Mouse (Mus musculus) limb, embryonic 11.5 days (tissue): ENCODE results near the gene Olfr691. TPM values are rescaled to one million over a fixed set of nuclear protein-coding genes. Genes with fewer than 3 reads are reported as not detected.

Source experiments
- ATAC-seq: fragments of 200-750 bp; cut with Nextera tagmentation; 2 replicates; pipeline ENCODE4 v1.8.0; 2017; ENCODE audit warnings: low read depth; ENCODE audit not compliant: insufficient number of reproducible peaks, low FRiP score, low TSS enrichment
- DNase-seq: peaks from one replicate; pipeline ENCODE4 v3.0.0-alpha.2; 2015; ENCODE audit warnings: low spot score
- H3K27ac ChIP-seq: fragments of 300-500 bp; sonication (generic); replicated peaks from 2 replicates; pipeline ENCODE4 v1.5.1; 2014; ENCODE audit warnings: low read depth, mild to moderate bottlenecking, low read length
- H3K27me3 ChIP-seq: fragments of 300-500 bp; sonication (generic); 2 replicates; pipeline ENCODE4 v1.6.1; 2014; ENCODE audit warnings: mild to moderate bottlenecking, low read length, mixed read lengths; ENCODE audit not compliant: control insufficient read depth, insufficient read depth
- H3K36me3 ChIP-seq: fragments of 300-500 bp; sonication (generic); 2 replicates; pipeline ENCODE4 v1.6.1; 2014; ENCODE audit warnings: mild to moderate bottlenecking, low read length, moderate library complexity, mixed read lengths; ENCODE audit not compliant: control insufficient read depth, insufficient read depth
- H3K4me1 ChIP-seq: fragments of 300-500 bp; sonication (generic); 2 replicates; pipeline ENCODE4 v1.6.1; 2014; ENCODE audit warnings: low read length, mixed read lengths; ENCODE audit not compliant: control insufficient read depth, insufficient read depth
- H3K4me2 ChIP-seq: fragments of 300-500 bp; sonication (generic); 2 replicates; pipeline ENCODE4 v1.6.1; 2014; ENCODE audit warnings: low read depth, mild to moderate bottlenecking, moderate library complexity; ENCODE audit not compliant: severe bottlenecking
- H3K4me3 ChIP-seq: fragments of 300-500 bp; sonication (generic); 2 replicates; pipeline ENCODE4 v1.5.1; 2014; ENCODE audit warnings: low read depth, low read length
- H3K9ac ChIP-seq: fragments of 300-500 bp; sonication (generic); 2 replicates; pipeline ENCODE4 v1.6.1; 2014; ENCODE audit warnings: mild to moderate bottlenecking, low read length
- H3K9me3 ChIP-seq: fragments of 300-500 bp; sonication (generic); 2 replicates; pipeline ENCODE4 v1.6.1; 2016; ENCODE audit warnings: low read length; ENCODE audit not compliant: control insufficient read depth
- WGBS: fragments of 180-500 bp; shearing (Covaris S2); extraction: QIAGEN DNeasy Blood & Tissue Kit; methylation state at CpG from one replicate; pipeline ENCODE4 v1.1.7; 2014; 5-methylcytosine and 5-hydroxymethylcytosine counted together
- polyA plus RNA-seq: library from polyadenylated mRNA; unstranded; fragments of >200 nt; fragmentation: Nextera tagmentation; extraction: Ambion mirVana; gene quantifications from 2 replicates; pipeline ENCODE4 v1.2.1, GENCODE M21; 2014

Gene Olfr691
- polyA plus RNA-seq, 1 experiment from 2014 or later = not detected

GRCm38 (mm10) chr7:105290051-105290450 is 52.0 kb downstream of the Olfr691 start:
- DNase-seq (no peak), ATAC-seq (no peak)
- Histone ChIP-seq H3K27ac (no peak overlapping the region), H3K4me2 (no peak overlapping the region), H3K4me3 (no peak overlapping the region), H3K27me3 (no peaks in the 10 kb centered on the region), H3K4me1 (no peaks in the 10 kb centered on the region), H3K9ac (no peak overlapping the region), H3K36me3 (no peaks in the 10 kb centered on the region), H3K9me3 (no peaks in the 10 kb centered on the region)

- ATAC-seq (no peak), DNase-seq (no peak)
- Histone ChIP-seq H3K27ac (no peak within 1 kb of the TSS), H3K4me2 (no peak within 1 kb of the TSS), H3K9me3 (no peaks in the 10 kb centered on the region), H3K4me1 (no peaks in the 10 kb centered on the region), H3K27me3 (no peaks in the 10 kb centered on the region), H3K4me3 (no peak within 1 kb of the TSS), H3K9ac (no peak within 1 kb of the TSS), H3K36me3 (no peaks in the 10 kb centered on the region)
- WGBS = 78% methylated on average over 6 of the region's 6 CpGs
Measured at GRCm38 (mm10) chr7:105287795-105288194, 54.3 kb downstream of the Olfr691 start, which contains the start of gene Olfr688. Gene Olfr688 (plus strand): TSS chr7:105288095.

Other genes with a start within 250 kb of the Olfr691 start
- gene Olfr680-ps1, start 249.5 kb downstream of the Olfr691 start, polyA plus RNA-seq = not detected in 2 replicates
- gene Olfr681, start 225.4 kb downstream of the Olfr691 start, polyA plus RNA-seq = not detected in 2 replicates
- gene Olfr683, start 195.3 kb downstream of the Olfr691 start, polyA plus RNA-seq = not detected in 2 replicates
- gene Olfr684, start 178.6 kb downstream of the Olfr691 start, polyA plus RNA-seq = not detected in 2 replicates
- not detected in 2 replicates for gene Olfr685, start 156.3 kb downstream of the Olfr691 start, polyA plus RNA-seq
- gene Olfr686, start 134.8 kb downstream of the Olfr691 start, polyA plus RNA-seq = not detected in 2 replicates
- not detected in 2 replicates for gene Olfr688, start 54.2 kb downstream of the Olfr691 start, polyA plus RNA-seq
- gene Olfr689, start 31.1 kb downstream of the Olfr691 start, polyA plus RNA-seq = not detected in 2 replicates
- not detected in 2 replicates for gene Olfr690, start 8.2 kb downstream of the Olfr691 start, polyA plus RNA-seq
- not detected in 2 replicates for gene Olfr692, start 26.0 kb upstream of the Olfr691 start, polyA plus RNA-seq
- not detected in 2 replicates for gene Gm5901, start 32.8 kb upstream of the Olfr691 start, polyA plus RNA-seq
- gene Fam160a2, start 57.8 kb upstream of the Olfr691 start, polyA plus RNA-seq = 36.6 and 37.3 TPM in 2 replicates
- not detected in 2 replicates for gene Cnga4, start 62.3 kb upstream of the Olfr691 start, polyA plus RNA-seq
- not detected in 2 replicates for gene Cckbr, start 83.5 kb upstream of the Olfr691 start, polyA plus RNA-seq
- gene Cavin3, start 140.0 kb upstream of the Olfr691 start, polyA plus RNA-seq = 21.0 and 21.1 TPM in 2 replicates
- 31.6 and 32.6 TPM in 2 replicates for gene Smpd1, start 212.1 kb upstream of the Olfr691 start, polyA plus RNA-seq
- 54.5 and 60.1 TPM in 2 replicates for gene Apbb1, start 239.4 kb upstream of the Olfr691 start, polyA plus RNA-seq